Mouse (Mus musculus) lung, embryonic 16.5 days (tissue): ENCODE results near the gene Sh2d6. TPM values are rescaled to one million over a fixed set of nuclear protein-coding genes. Genes with fewer than 3 reads are reported as not detected.

Source experiments
- polyA plus RNA-seq: library from polyadenylated mRNA; unstranded; fragments of >200 nt; fragmentation: Nextera tagmentation; extraction: Ambion mirVana; gene quantifications from 2 replicates; pipeline ENCODE4 v1.2.1, GENCODE M21; 2015

The Sh2d6 gene
- polyA plus RNA-seq, 1 experiment from 2014 or later, result not detected

Other genes with a start within 250 kb of the Sh2d6 start
- 275 and 324 TPM in 2 replicates for gene Sftpb, start 217.1 kb downstream of the Sh2d6 start, polyA plus RNA-seq
- gene Usp39, start 176.5 kb downstream of the Sh2d6 start, polyA plus RNA-seq, result 36.7 and 39.2 TPM in 2 replicates
- 31.6 and 33.2 TPM in 2 replicates for gene 0610030E20Rik, start 174.4 kb downstream of the Sh2d6 start, polyA plus RNA-seq
- 15.8 and 16.8 TPM in 2 replicates for gene Tmem150a, start 166.3 kb downstream of the Sh2d6 start, polyA plus RNA-seq
- 149 and 152 TPM in 2 replicates for gene Rnf181, start 154.8 kb downstream of the Sh2d6 start, polyA plus RNA-seq
- 43.0 and 46.3 TPM in 2 replicates for gene Vamp5, start 141.2 kb downstream of the Sh2d6 start, polyA plus RNA-seq
- 217 and 246 TPM in 2 replicates for gene Vamp8, start 131.0 kb downstream of the Sh2d6 start, polyA plus RNA-seq
- 38.7 and 42.6 TPM in 2 replicates for gene Ggcx, start 107.4 kb downstream of the Sh2d6 start, polyA plus RNA-seq
- gene Mat2a, start 82.1 kb downstream of the Sh2d6 start, polyA plus RNA-seq, result 336 and 340 TPM in 2 replicates
- gene Capg, start 22.7 kb upstream of the Sh2d6 start, polyA plus RNA-seq, result 75.8 and 82.9 TPM in 2 replicates
- 17.5 and 20.0 TPM in 2 replicates for gene Elmod3, start 76.7 kb upstream of the Sh2d6 start, polyA plus RNA-seq
- gene Retsat, start 76.8 kb upstream of the Sh2d6 start, polyA plus RNA-seq, result 18.6 and 20.1 TPM in 2 replicates
- 45.6 and 46.8 TPM in 2 replicates for gene Tgoln1, start 95.3 kb upstream of the Sh2d6 start, polyA plus RNA-seq